Mouse (Mus musculus) E14TG2a.4 (cell line): ENCODE measurements around the gene Gm11099.

Source experiments
- CTCF ChIP-seq: conservative IDR thresholded peaks from 2 replicates; pipeline ENCODE4 v1.5.1; 2014; ENCODE audit warnings: low read length
- NANOG ChIP-seq: IDR thresholded peaks from 2 replicates; pipeline ENCODE4 v1.6.1; 2014; ENCODE audit warnings: borderline replicate concordance, low read length, mixed read lengths
- POU5F1 ChIP-seq: IDR thresholded peaks from 2 replicates; pipeline ENCODE4 v1.6.1; 2014; ENCODE audit warnings: low read length, borderline replicate concordance

DNA sequence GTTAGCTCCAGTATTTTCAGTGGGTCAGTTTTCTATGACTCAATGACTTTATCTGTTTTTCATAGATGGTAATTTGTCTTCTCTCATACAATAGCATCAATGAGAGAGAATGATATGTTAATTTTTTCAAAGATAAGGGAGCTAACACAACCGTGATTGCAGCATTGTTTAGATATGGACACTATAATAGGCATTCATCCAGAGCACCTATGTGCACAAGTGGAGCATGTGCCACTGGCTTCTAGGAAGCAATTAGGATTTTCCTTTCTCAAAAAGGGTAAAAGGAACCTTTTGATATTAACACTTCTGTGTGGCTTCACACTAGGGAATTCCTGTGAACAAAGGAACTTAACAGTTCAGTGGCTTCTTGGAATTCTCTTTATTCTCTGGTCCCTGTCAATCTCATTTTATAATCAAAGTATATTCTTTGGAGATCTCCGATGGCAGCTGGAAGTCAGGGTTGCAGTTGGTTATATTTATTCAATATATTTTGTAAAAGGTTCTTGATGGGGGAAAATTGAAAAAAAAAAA is 97.6 kb downstream of the Gm11099 start:
- TF ChIP-seq POU5F1 (no peak), CTCF (no peak), NANOG (no peak)
